Mouse (Mus musculus) CD4-positive, CD25-positive, alpha-beta regulatory T cell (primary cell): ENCODE data around the gene 1700016H13Rik. TPM values are rescaled to one million over a fixed set of nuclear protein-coding genes. Genes with fewer than 3 reads are reported as not detected.

Experiments
- polyA plus RNA-seq: library from polyadenylated mRNA; unstranded; fragments of 100-300 nt; shearing (Covaris generic); gene quantifications from one replicate; pipeline ENCODE4 v1.2.1, GENCODE M21; 2017

The 1700016H13Rik gene
- polyA plus RNA-seq: not detected

DNA sequence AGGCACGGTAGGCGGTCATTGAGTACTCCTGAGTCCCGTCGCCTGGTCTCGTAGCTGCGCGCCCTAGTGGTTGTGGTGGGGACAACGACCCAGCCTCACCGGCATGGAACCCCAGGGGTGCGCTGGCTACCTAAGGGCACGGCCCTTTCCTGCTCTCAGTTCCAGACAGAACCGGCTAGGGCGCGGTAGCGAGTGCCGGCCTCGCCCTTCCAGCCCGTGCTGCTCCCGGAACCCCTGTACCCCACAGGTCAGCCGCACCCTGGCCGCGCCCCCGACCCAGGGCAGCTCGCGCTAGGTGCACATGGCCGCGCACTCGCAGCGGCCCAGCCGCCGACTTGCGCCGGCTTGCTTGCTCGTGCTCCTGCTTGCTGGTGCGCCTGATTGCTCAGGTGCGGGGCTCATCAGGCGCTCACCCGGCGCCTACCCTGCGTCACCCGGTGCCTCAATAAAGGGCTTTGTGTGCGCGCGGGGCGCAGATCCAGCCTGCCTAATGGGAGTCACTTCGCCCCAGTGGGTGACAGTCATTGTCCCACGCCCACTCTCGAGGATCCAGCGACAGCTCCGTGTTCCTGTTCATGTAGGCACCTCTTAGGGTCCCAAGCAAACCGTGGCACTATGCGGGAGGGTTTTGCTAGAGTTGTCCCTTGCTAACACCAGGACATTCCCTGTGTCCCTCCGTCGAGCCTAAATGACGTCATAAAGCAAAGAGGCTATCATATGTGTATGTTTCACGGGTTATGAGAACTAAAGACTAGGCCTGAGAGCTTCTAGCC, at the start of gene 1700016H13Rik:
Gene 1700016H13Rik (minus strand): TSS at position 665 of the 773 bp plus-strand sequence.

DNA sequence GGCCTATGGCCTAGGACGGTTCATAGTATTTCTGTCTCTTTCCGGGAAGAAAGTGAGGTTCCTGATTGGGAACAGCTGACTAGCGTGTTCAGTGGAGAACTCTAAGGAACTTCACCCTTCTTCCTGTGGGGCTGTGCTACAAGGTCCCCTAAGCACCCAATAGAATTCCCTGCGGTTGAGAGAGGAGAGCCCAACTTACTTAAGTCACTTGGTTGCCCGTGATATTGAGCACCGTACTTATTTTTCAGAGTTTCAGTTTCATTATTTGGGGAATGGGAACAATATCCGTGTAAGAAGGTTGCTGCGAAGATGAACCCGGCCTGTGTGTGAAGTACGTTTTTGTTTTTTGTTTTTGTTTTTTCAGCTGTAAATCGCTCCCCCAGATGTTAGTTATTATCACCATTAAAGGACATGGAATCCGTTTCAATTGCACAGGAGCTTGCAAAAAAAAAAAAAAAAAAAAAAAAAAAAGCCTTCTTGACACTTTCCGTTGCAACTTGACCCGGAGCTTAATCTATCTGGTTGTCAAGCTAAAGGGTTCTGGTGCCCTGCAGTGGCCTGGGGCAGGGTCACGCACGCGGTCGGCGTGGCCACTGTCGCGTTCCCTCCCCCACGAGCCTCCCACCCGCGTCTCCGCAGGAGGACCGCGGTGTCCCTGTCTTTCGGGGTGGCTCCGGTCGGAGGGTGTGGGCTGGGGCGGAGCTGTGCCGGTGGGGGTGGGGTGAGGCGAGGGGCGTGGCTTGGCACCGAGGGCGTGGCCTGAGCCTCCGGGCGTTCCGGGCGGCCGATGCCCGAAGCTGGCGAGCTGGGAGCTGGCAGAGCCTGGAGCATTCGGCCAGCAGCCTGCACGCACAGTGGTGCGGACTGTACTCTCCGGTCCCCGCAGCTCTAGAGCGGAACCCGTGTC, 36.1 kb upstream of the 1700016H13Rik start, which contains the start of gene Aff1:
Gene Aff1 (plus strand): TSS at position 751 of the 907 bp plus-strand sequence.

DNA sequence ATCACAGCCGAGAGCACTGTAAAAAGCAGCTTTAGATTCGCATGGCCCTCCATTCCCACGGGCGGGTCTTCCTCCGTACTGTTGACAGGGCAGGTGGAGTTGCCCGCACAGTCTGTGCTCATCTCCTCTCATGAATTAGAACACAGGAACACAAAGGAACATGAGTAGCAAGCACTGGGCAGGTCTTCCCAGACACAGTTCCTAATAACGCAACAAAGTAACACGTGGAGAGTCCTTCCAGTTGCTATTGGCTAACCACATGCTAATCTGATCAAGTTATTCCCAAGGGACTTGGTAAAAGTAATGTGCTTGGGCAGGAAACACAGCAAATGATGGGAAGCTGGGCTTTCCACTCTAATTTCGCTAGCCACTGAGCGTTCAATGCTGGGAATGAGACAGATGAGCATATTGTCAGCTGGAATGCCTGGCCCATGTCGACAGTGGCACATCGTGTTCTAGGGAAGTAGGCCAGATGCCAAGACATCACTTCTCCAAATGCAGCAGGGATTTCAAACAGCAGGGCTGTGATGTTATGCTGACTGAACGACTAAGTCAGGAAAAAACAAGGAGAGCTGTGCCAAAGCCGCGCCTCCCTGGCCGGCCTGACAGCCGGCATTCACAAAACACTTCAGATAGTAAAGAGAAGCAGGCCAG, 26.6 kb downstream of the 1700016H13Rik start, which contains the start of gene Slc10a6:
Gene Slc10a6 (minus strand): TSS at position 293 of the 654 bp plus-strand sequence.

Other genes starting within 250 kb of the 1700016H13Rik start
- gene Ptpn13, start 230.8 kb downstream of the 1700016H13Rik start, polyA plus RNA-seq: 21.1 TPM
- gene Slc10a6, start 26.6 kb downstream of the 1700016H13Rik start, polyA plus RNA-seq: not detected
- gene Aff1, start 36.4 kb upstream of the 1700016H13Rik start, polyA plus RNA-seq: 54.5 TPM